Mouse (Mus musculus) hindbrain, embryonic 13.5 days (tissue): Measurements from ENCODE around the gene Cbl. TPM values are rescaled to one million over a fixed set of nuclear protein-coding genes. Genes with fewer than 3 reads are reported as not detected.

Experiments used
- ATAC-seq: fragments of 200-750 bp; cut with Nextera tagmentation; 2 replicates; pipeline ENCODE4 v1.8.0; 2017; ENCODE audit warnings: moderate TSS enrichment; ENCODE audit not compliant: low FRiP score
- H3K27ac ChIP-seq: fragments of 300-500 bp; sonication (generic); 2 replicates; pipeline ENCODE4 v1.5.1; 2015; ENCODE audit warnings: inconsistent platforms, mild to moderate bottlenecking, moderate library complexity
- H3K27me3 ChIP-seq: fragments of 300-500 bp; sonication (generic); 2 replicates; pipeline ENCODE4 v1.6.1; 2015; ENCODE audit warnings: mild to moderate bottlenecking, inconsistent platforms
- H3K36me3 ChIP-seq: fragments of 300-500 bp; sonication (generic); 2 replicates; pipeline ENCODE4 v1.6.1; 2015; ENCODE audit warnings: mild to moderate bottlenecking, inconsistent platforms
- H3K4me1 ChIP-seq: fragments of 300-500 bp; sonication (generic); replicated peaks from 2 replicates; pipeline ENCODE4 v1.6.1; 2015; ENCODE audit warnings: inconsistent platforms
- H3K4me2 ChIP-seq: fragments of 300-500 bp; sonication (generic); 2 replicates; pipeline ENCODE4 v1.6.1; 2015; ENCODE audit warnings: inconsistent platforms, mild to moderate bottlenecking, moderate library complexity
- H3K4me3 ChIP-seq: fragments of 300-500 bp; sonication (generic); 2 replicates; pipeline ENCODE4 v1.5.1; 2015; ENCODE audit warnings: mild to moderate bottlenecking, inconsistent platforms
- H3K9ac ChIP-seq: fragments of 300-500 bp; sonication (generic); 2 replicates; pipeline ENCODE4 v1.6.1; 2015; ENCODE audit warnings: mild to moderate bottlenecking, inconsistent platforms
- H3K9me3 ChIP-seq: fragments of 300-500 bp; sonication (generic); 2 replicates; pipeline ENCODE4 v1.6.1; 2016; ENCODE audit warnings: inconsistent platforms
- WGBS: fragments of 180-500 bp; shearing (Covaris S2); methylation state at CpG from one replicate; pipeline ENCODE4 v1.1.7; 2015; 5-methylcytosine and 5-hydroxymethylcytosine counted together
- polyA plus RNA-seq: library from polyadenylated mRNA; unstranded; fragments of >200 nt; fragmentation: Nextera tagmentation; extraction: Ambion mirVana; gene quantifications from 2 replicates; pipeline ENCODE4 v1.2.1, GENCODE M21; 2015

The Cbl gene
- polyA plus RNA-seq, 1 experiment from 2014 or later, result 24.4 TPM

DNA sequence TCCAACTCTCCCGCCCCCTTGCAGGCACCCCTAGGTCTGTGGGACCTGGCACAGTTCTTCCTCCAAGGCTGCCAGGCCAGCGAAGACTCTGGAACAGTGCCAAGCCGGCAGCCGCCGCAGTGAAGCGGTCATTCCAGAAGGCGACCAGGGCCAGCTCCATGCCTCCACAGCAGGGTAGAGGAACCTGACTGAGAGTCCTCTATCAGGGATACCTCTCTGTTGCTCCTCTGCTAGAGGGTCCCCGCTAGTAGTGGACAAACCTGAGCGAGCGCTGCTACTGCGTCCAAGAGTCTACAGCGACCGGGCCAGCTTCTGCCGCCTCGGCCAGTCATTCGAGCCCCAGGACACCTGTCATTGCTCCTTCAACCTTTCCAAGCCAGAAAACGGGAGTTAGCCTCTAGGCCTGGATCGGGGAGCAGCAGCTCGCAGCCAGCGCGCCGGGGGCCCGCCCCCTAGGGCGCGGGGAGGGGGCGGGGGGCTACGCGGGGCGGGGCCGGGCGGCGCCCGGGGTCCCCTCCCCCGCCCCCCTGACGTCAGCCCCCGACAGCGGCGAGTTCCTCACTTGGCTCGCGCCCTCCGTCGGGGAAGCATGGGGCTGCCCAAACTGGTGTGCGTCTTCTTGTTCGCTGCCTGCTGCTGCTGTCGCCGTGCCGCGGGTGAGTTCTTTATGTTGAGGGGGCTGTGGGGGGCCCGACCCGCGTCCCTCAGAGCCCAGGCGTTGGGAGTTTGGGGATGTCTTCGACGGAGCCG lies 99.6 kb downstream of the Cbl start, which contains the start of gene Mcam:
Gene Mcam (plus strand): TSS at position 369 of the 750 bp plus-strand sequence.
- Histone ChIP-seq H3K4me3 (peak within 1 kb of the TSS; percentile 48), H3K27ac (peak within 1 kb of the TSS; percentile 55), H3K9me3 (no peaks in the 10 kb centered on the region), H3K9ac (peak within 1 kb of the TSS; percentile 74), H3K4me2 (peak within 1 kb of the TSS; percentile 69), H3K36me3 (0 out of 2 replicates have a peak, but pooled peaks cover under 1% of the 10 kb centered on the region), H3K27me3 (peaks cover 75% of the 10 kb centered on the region), H3K4me1 (peaks cover 59% of the 10 kb centered on the region)
- WGBS, result under 1% methylated on average over 31 of the region's 55 CpGs
- ATAC-seq, result 0 out of 2 replicates have a peak, but pooled peaks have one; percentile 34

DNA sequence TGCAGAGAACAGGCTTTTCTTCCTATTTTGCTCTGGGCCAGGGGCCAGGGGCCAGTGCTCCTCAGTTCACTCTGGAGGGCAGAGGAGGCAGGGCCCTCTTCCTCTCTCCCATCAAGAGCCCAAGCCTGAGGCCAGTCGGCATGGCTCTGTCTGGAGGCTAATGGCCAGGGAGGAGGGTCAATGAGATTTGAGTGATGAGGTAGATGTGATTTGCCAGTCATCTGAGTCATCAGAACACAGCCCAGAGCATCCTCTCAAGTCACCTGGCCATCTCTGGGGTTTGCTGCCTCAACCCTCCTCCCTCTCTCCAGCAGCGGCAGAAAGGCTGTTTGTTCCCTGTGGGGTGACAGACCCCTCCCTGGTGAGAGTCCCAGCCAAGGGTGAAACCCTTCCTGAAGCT lies 100.6 kb downstream of the Cbl start:
- H3K9ac ChIP-seq, result no peak overlapping the region
- peak overlapping the region; percentile 69 for H3K4me2 ChIP-seq
- no peaks in the 10 kb centered on the region for H3K36me3 ChIP-seq
- peaks cover 84% of the 10 kb centered on the region for H3K27me3 ChIP-seq
- peaks cover 56% of the 10 kb centered on the region for H3K4me1 ChIP-seq
- H3K27ac ChIP-seq, result peak overlapping the region; percentile 18; the same call in 1 of the 2 replicates
- WGBS, result 8% methylated on average over 2 of the region's 2 CpGs
- no peaks in the 10 kb centered on the region for H3K9me3 ChIP-seq
- ATAC-seq, result no peak
- H3K4me3 ChIP-seq, result peak overlapping the region; percentile 48; the same call in 1 of the 2 replicates

DNA sequence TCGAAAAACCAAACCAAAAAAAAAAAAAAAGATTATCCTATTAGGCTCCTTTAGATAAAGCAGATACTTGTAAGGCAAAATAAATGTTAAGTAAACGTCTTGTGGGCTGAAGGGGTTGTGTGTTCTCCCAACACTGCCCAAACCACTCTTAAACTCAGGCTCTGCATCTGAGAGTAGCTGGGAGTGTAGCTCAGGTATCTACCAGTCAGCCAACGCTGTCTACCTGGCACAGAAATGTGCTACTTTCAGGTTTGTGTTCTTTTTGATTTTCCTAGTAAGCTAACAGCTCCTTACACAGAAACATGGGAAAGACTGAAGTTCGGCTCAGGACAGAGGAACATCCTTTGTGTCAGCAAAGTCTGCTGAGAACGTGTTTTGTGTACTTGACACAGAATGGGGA lies 101.6 kb downstream of the Cbl start:
- 62% methylated on average over 5 of the region's 5 CpGs for WGBS
- Histone ChIP-seq H3K4me3 (no peak overlapping the region), H3K27ac (no peak overlapping the region), H3K4me2 (no peak overlapping the region), H3K36me3 (no peaks in the 10 kb centered on the region), H3K4me1 (peaks cover 56% of the 10 kb centered on the region), H3K9ac (no peak overlapping the region), H3K9me3 (no peaks in the 10 kb centered on the region), H3K27me3 (peaks cover 84% of the 10 kb centered on the region)
- ATAC-seq, result no peak

DNA sequence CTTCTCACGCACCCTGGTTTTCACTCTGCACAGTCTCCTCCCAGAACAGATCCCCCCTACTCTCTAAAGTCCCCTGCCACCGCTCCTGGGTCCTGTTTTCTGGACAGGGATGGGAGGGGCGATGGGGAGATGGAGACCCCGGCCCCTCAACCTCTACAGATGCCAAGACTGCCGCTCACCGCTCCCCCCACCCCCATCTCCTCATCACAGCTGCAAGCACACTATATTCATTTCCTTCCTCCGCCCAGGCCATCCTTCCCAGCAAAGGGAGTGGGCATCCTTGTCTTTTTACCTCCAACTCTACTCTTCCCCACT lies 102.6 kb downstream of the Cbl start:
- ATAC-seq, result no peak
- peak overlapping the region; percentile 20; the same call in 1 of the 2 replicates for H3K9ac ChIP-seq
- peaks cover 54% of the 10 kb centered on the region for H3K4me1 ChIP-seq
- no peak overlapping the region; the same call in 1 of the 2 replicates for H3K4me2 ChIP-seq
- WGBS, result 39% methylated on average over 7 of the region's 7 CpGs
- no peak overlapping the region for H3K4me3 ChIP-seq
- peaks cover 75% of the 10 kb centered on the region for H3K27me3 ChIP-seq
- no peaks in the 10 kb centered on the region for H3K36me3 ChIP-seq
- H3K9me3 ChIP-seq, result no peaks in the 10 kb centered on the region
- H3K27ac ChIP-seq, result peak overlapping the region; percentile 66

DNA sequence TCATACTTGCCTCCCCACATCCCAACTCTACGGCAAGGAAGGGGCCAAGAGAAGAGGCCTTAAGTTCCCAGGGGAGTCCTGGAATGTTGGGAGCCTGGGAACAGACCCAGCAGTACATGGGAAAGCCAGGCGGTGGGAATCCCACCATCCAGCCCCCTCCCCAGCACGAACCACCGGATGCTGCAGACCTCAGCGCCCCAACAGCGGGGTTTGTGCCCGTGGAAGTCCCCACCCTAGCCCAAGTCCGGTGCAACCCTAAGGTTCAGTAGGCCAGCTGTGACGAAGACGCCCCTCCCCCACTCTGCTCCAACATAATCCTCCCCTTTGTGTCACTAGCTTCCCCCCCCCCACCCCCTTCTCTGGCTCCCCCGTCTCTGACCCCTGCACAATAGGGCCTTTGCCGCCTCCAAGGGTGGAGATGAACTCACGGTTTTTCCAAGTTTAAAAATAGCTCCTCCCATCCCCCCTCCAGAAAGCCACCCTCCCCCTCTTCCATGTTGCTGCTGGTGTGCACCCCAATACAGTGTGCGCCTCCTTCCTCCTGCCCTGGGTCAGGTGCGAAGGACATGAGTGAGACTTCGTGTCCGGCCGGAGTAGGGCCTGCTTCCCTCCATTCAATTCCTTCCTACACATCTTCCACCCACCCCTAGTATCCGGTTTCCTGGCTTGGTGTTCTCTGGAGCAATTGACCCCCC lies 103.1 kb downstream of the Cbl start:
- peak; percentile 26; the same call in 1 of the 2 replicates for ATAC-seq

DNA sequence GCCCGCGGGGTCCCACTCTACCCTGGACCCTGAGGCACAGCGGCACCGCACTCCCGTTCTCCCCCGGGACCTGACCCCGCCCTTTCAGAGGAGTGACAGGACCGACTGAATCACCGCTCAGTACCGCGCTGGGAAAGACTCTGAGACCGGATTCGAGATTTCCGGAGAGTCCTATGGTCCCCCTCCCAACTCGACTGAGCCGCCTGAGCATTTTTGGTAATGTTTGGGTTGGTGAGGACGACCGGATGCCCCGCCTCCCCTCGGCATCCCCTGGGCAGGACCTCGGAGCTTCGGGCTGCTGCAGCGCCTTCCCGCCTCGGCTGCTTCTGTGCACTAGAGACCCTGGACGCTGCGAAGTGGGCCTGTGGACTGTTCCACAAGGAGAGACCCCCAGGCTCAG lies 103.8 kb downstream of the Cbl start:
- no peaks in the 10 kb centered on the region for H3K36me3 ChIP-seq
- no peaks in the 10 kb centered on the region for H3K9me3 ChIP-seq
- H3K4me1 ChIP-seq, result peaks cover 49% of the 10 kb centered on the region
- peak overlapping the region; percentile 68 for H3K9ac ChIP-seq
- peak overlapping the region; percentile 62 for H3K4me2 ChIP-seq
- H3K4me3 ChIP-seq, result peak overlapping the region; percentile 37
- H3K27ac ChIP-seq, result peak overlapping the region; percentile 67
- peaks cover 63% of the 10 kb centered on the region for H3K27me3 ChIP-seq
- WGBS, result 1% methylated on average over 27 of the region's 27 CpGs
- peak; percentile 29; the same call in 1 of the 2 replicates for ATAC-seq

More for the DNA sequence above, 103.1 kb downstream of the Cbl start:
- Histone ChIP-seq H3K36me3 (no peaks in the 10 kb centered on the region), H3K27ac (peak overlapping the region; percentile 66), H3K9ac (peak overlapping the region; percentile 68), H3K27me3 (peaks cover 70% of the 10 kb centered on the region), H3K4me3 (no peak overlapping the region), H3K9me3 (no peaks in the 10 kb centered on the region), H3K4me1 (peaks cover 49% of the 10 kb centered on the region), H3K4me2 (peak overlapping the region; percentile 62)
- 16% methylated on average over 19 of the region's 19 CpGs for WGBS

DNA sequence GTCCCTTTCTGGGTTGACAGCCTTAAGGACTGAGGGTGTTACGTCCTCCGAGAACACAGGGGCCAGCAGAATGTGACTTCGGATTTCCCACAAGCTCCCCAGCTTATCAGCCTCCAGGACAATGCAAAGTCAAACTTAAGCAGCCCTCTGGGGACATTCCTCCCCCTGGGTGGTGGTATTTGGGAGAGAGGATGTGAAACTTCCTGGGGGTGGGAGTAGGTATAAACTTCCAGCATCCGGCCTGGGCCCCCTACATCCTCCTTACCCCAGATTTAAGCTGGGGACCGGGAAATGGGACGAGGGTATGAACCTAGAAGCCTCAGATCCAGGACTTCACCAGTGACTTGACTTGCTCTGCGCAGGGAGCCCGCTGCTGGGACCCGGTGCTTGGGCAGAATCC lies 104.2 kb downstream of the Cbl start:
- Histone ChIP-seq H3K36me3 (no peaks in the 10 kb centered on the region), H3K27me3 (peaks cover 59% of the 10 kb centered on the region), H3K9me3 (no peaks in the 10 kb centered on the region), H3K4me3 (peak overlapping the region; percentile 37), H3K4me2 (peak overlapping the region; percentile 62), H3K27ac (peak overlapping the region; percentile 67), H3K4me1 (peaks cover 46% of the 10 kb centered on the region), H3K9ac (peak overlapping the region; percentile 68)
- no peak for ATAC-seq
- WGBS, result 6% methylated on average over 9 of the region's 9 CpGs

DNA sequence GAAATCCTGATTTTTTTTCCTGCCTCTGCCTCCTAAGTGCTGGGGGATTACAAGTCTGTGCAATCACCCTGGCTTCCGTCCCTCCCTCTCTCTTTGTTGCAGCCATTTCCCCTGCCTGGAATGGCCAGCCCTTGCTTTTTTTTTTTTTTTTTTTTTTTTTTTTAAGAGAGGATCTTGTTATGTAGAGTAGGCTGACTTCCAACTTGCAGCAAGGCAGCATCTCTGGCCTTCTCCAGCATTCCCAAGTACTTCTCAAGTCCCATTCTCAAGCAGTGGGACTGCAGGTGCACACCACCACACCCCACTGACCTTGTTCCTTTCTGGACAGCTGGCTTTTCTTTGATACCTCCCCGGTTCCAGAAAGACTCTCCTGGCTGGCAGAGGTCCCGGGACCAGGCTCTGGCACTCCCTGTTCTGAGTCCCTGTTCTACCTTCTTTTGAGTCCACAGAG lies 106.5 kb downstream of the Cbl start:
- no peaks in the 10 kb centered on the region for H3K9me3 ChIP-seq
- no peak overlapping the region for H3K9ac ChIP-seq
- H3K36me3 ChIP-seq, result no peaks in the 10 kb centered on the region
- no peak overlapping the region for H3K27ac ChIP-seq
- ATAC-seq, result no peak
- H3K4me1 ChIP-seq, result peaks cover 29% of the 10 kb centered on the region
- H3K4me3 ChIP-seq, result no peak overlapping the region
- 59% methylated on average over 3 of the region's 3 CpGs for WGBS
- H3K4me2 ChIP-seq, result no peak overlapping the region
- peaks cover 36% of the 10 kb centered on the region for H3K27me3 ChIP-seq

DNA sequence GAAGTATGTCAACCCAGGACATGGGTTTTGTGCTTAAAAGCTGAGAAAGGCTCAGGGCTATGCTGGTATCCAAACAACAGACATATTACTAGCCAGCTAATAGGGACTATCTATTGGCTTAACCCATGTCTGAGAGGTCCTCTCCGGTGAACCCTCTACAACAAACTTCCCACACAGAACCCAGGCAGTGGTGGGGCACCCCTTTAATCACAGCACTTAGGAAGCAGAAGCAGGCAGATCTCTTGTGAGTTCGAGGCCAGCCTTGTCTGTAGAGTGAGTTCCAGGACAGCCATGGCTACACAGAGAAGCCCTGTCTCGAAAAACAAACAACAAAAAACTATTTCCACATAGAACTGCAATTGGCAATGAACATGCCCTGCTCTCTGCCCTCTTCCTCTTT lies 107.1 kb downstream of the Cbl start:
- WGBS, result 93% methylated on average over 3 of the region's 3 CpGs
- no peaks in the 10 kb centered on the region for H3K9me3 ChIP-seq
- peaks cover 30% of the 10 kb centered on the region for H3K27me3 ChIP-seq
- no peak overlapping the region for H3K4me2 ChIP-seq
- H3K36me3 ChIP-seq, result no peaks in the 10 kb centered on the region
- H3K9ac ChIP-seq, result no peak overlapping the region
- no peak for ATAC-seq
- H3K4me3 ChIP-seq, result no peak overlapping the region
- H3K27ac ChIP-seq, result no peak overlapping the region
- peaks cover 29% of the 10 kb centered on the region for H3K4me1 ChIP-seq

DNA sequence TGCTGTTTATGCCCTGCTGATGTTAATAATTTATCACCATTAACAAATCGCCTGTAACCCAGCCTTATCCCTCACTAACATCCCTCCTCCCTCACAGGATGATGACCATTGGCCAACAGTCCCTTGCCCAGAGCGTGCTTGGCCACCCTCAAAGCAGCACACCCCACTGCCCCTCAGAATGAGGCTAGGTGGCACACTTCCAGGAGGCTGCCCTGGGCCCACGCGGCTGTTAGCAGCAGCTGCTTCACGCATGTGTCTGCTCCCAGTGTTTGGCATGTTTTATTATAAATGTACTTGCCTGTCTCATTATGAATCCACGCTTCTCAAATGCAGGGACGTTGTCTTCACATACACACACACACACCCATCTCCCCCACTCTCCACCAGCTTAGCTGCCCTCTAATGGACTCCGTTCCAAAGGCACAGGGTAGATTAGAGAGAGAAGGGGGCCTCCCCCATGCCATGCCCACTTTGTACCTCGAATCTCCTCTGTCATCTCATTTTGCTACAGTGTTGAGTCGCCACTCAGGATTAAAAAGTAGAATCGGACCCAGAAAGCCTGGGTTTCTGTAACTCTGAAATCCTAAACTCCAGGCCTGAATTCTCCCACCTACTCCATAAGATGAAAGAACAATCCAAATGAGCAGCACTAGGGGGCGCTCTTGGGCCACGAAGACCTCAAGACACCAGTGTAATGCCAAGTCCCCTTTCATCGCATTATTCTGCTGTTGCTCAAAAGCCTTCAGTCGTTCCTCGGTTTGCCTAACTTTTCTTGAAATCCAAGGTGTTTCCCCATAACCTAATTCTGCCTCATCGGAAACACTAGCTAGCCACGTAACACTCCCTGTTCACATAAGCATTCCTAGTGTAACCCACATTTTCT lies 108.1 kb downstream of the Cbl start:
- WGBS, result 28% methylated on average over 18 of the region's 18 CpGs
- peaks cover 21% of the 10 kb centered on the region for H3K27me3 ChIP-seq
- peaks cover 23% of the 10 kb centered on the region for H3K4me1 ChIP-seq
- no peak overlapping the region for H3K9ac ChIP-seq
- H3K4me3 ChIP-seq, result no peak overlapping the region
- no peak for ATAC-seq
- no peaks in the 10 kb centered on the region for H3K9me3 ChIP-seq
- no peaks in the 10 kb centered on the region for H3K36me3 ChIP-seq
- H3K4me2 ChIP-seq, result no peak overlapping the region
- no peak overlapping the region for H3K27ac ChIP-seq

DNA sequence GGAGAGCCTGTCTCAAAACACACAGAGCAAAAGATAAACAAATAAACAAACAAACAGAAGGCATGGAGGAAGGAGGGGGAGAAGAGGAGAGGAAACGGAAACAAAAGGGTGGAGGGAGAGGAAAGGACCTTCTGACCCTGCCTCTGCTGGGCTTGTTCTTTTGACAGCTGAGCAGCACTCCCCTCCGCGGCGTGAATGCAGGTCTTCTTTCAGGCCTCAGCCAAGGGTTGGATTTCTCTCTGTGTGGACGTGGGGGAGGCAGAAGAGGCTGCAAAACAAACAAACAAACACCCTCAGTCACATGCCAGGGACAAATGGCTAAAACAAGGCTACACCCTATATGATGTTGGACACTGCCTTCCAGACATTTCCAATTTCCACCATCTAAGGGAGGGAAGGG lies 108.8 kb downstream of the Cbl start:
- H3K4me3 ChIP-seq, result no peak overlapping the region
- H3K27me3 ChIP-seq, result peaks cover 15% of the 10 kb centered on the region; the same call in 1 of the 2 replicates
- WGBS, result 19% methylated on average over 5 of the region's 5 CpGs
- no peak overlapping the region for H3K9ac ChIP-seq
- ATAC-seq, result no peak
- H3K27ac ChIP-seq, result no peak overlapping the region
- H3K9me3 ChIP-seq, result no peaks in the 10 kb centered on the region
- peaks cover 15% of the 10 kb centered on the region for H3K4me1 ChIP-seq
- no peaks in the 10 kb centered on the region for H3K36me3 ChIP-seq
- no peak overlapping the region for H3K4me2 ChIP-seq

DNA sequence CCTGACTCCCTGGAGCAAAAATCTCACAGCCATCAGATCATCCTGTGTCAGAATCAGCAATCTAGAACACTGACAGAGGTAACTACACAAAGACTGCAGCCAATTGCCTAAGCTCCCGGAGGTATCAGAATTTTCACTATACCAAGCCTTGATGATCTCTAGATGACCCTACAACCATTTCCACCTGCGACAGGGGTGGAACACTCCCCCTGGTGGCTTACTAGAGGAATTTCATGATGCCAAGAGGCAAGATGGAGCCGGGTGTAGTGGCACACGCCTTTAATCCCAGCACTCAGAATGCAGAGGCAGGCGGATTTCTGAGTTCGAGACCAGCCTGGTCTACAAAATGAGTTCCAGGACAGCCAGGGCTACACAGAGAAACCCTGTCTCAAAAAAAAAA lies 109.5 kb downstream of the Cbl start:
- no peak overlapping the region for H3K9ac ChIP-seq
- 0 out of 2 replicates have a peak, but pooled peaks cover 9% of the 10 kb centered on the region for H3K27me3 ChIP-seq
- H3K4me3 ChIP-seq, result no peak overlapping the region
- no peak overlapping the region for H3K4me2 ChIP-seq
- ATAC-seq, result no peak
- WGBS, result 67% methylated on average over 6 of the region's 6 CpGs
- H3K9me3 ChIP-seq, result no peaks in the 10 kb centered on the region
- H3K27ac ChIP-seq, result no peak overlapping the region
- peaks cover 9% of the 10 kb centered on the region; the same call in 1 of the 2 replicates for H3K4me1 ChIP-seq
- no peaks in the 10 kb centered on the region for H3K36me3 ChIP-seq
